Mouse (Mus musculus): Measurements from ENCODE around the gene Ccdc157. TPM values are rescaled to one million over a fixed set of nuclear protein-coding genes. Genes with fewer than 3 reads are reported as not detected.

The Ccdc157 gene
- polyA plus RNA-seq, 1 experiment from 2014 or later: 7.3 TPM

GRCm38 (mm10) chr11:4094378-4095170 is 65.5 kb downstream of the Ccdc157 start:
- H3K4me2 ChIP-seq (replicated peaks): peak overlapping the region; percentile 68
- H3K4me1 ChIP-seq (replicated peaks; ENCODE audit: control insufficient read depth, insufficient read depth, low read length): peaks cover 19% of the 10 kb centered on the region
- peak overlapping the region; percentile 45 for H3K9ac ChIP-seq
- H3K36me3 ChIP-seq (replicated peaks; ENCODE audit: control insufficient read depth, insufficient read depth): 0 out of 2 replicates have a peak, but pooled peaks cover 7% of the 10 kb centered on the region
- H3K27ac ChIP-seq: peak overlapping the region; percentile 52
- no peaks in the 10 kb centered on the region for H3K9me3 ChIP-seq (ENCODE audit: control insufficient read depth, low read length)
- ATAC-seq (ENCODE audit: low FRiP score): no peak
- H3K4me3 ChIP-seq (replicated peaks; ENCODE audit: low read length): peak overlapping the region; percentile 46
- H3K27me3 ChIP-seq (ENCODE audit: control insufficient read depth, insufficient read depth, low read length): no peaks in the 10 kb centered on the region
- peak; percentile 39 for DNase-seq (ENCODE audit: low spot score)
- WGBS: 6% methylated on average over 23 of the region's 24 CpGs

GRCm38 (mm10) chr11:4093459-4094377 is 66.4 kb downstream of the Ccdc157 start:
- Histone ChIP-seq H3K36me3 (replicated peaks; ENCODE audit: control insufficient read depth, insufficient read depth) (0 out of 2 replicates have a peak, but pooled peaks cover 7% of the 10 kb centered on the region), H3K9me3 (ENCODE audit: control insufficient read depth, low read length) (no peaks in the 10 kb centered on the region), H3K27me3 (ENCODE audit: control insufficient read depth, insufficient read depth, low read length) (no peaks in the 10 kb centered on the region), H3K4me3 (replicated peaks; ENCODE audit: low read length) (no peak overlapping the region), H3K4me2 (replicated peaks) (0 out of 2 replicates have a peak overlapping the region, but pooled peaks have one; percentile 68), H3K9ac (no peak overlapping the region), H3K27ac (no peak overlapping the region), H3K4me1 (replicated peaks; ENCODE audit: control insufficient read depth, insufficient read depth, low read length) (peaks cover 19% of the 10 kb centered on the region)
- no peak for DNase-seq (ENCODE audit: low spot score)
- ATAC-seq (ENCODE audit: low FRiP score): no peak
- WGBS: 87% methylated on average over 18 of the region's 18 CpGs

Small RNAs within 50 kb of the gene (microRNA-seq; reads per million reads assigned to microRNA genes)
- gene Mir3060: 5.0 reads per million, percentile 22 among the genes with 10 or more reads in this experiment

Other genes starting within 250 kb of the Ccdc157 start
- gene Slc35e4, start 245.6 kb downstream of the Ccdc157 start, polyA plus RNA-seq (2014; fragmentation: Nextera tagmentation; extraction: Ambion mirVana): 11.2 and 14.2 TPM in 2 replicates
- 31.0 and 31.4 TPM in 2 replicates for gene Tcn2, start 228.1 kb downstream of the Ccdc157 start, polyA plus RNA-seq (2014; fragmentation: Nextera tagmentation; extraction: Ambion mirVana)
- 45.1 and 48.0 TPM in 2 replicates for gene Pes1, start 196.3 kb downstream of the Ccdc157 start, polyA plus RNA-seq (2014; fragmentation: Nextera tagmentation; extraction: Ambion mirVana)
- 0.23 TPM in 2 replicates for gene 4930556J24Rik, start 183.5 kb downstream of the Ccdc157 start, polyA plus RNA-seq (2014; fragmentation: Nextera tagmentation; extraction: Ambion mirVana)
- 8.1 and 9.1 TPM in 2 replicates for gene Gal3st1, start 176.7 kb downstream of the Ccdc157 start, polyA plus RNA-seq (2014; fragmentation: Nextera tagmentation; extraction: Ambion mirVana)
- not detected in 2 replicates for gene Sec14l4, start 128.8 kb downstream of the Ccdc157 start, polyA plus RNA-seq (2014; fragmentation: Nextera tagmentation; extraction: Ambion mirVana)
- 0.54 and 0.63 TPM in 2 replicates for gene Sec14l3, start 95.5 kb downstream of the Ccdc157 start, polyA plus RNA-seq (2014; fragmentation: Nextera tagmentation; extraction: Ambion mirVana)
- 9.3 and 10.6 TPM in 2 replicates for gene Mtfp1, start 64.8 kb downstream of the Ccdc157 start, polyA plus RNA-seq (2014; fragmentation: Nextera tagmentation; extraction: Ambion mirVana)
- gene Sec14l2, start 36.9 kb downstream of the Ccdc157 start, polyA plus RNA-seq (2014; fragmentation: Nextera tagmentation; extraction: Ambion mirVana): 3.6 and 4.1 TPM in 2 replicates
- 46.4 and 48.2 TPM in 2 replicates for gene Rnf215, start 25.1 kb downstream of the Ccdc157 start, polyA plus RNA-seq (2014; fragmentation: Nextera tagmentation; extraction: Ambion mirVana)
- 49.3 and 54.7 TPM in 2 replicates for gene Sf3a1, start 57 bp upstream of the Ccdc157 start, polyA plus RNA-seq (2014; fragmentation: Nextera tagmentation; extraction: Ambion mirVana)
- 23.7 and 25.6 TPM in 2 replicates for gene Tbc1d10a, start 26.5 kb upstream of the Ccdc157 start, polyA plus RNA-seq (2014; fragmentation: Nextera tagmentation; extraction: Ambion mirVana)
- 3.8 and 4.5 TPM in 2 replicates for gene Castor1, start 57.9 kb upstream of the Ccdc157 start, polyA plus RNA-seq (2014; fragmentation: Nextera tagmentation; extraction: Ambion mirVana)
- gene Osm, start 76.1 kb upstream of the Ccdc157 start, polyA plus RNA-seq (2014; fragmentation: Nextera tagmentation; extraction: Ambion mirVana): not detected in 2 replicates
- gene Lif, start 97.3 kb upstream of the Ccdc157 start, polyA plus RNA-seq (2014; fragmentation: Nextera tagmentation; extraction: Ambion mirVana): 0.29 TPM in 1 of 2 replicates, not detected in the other